Mouse (Mus musculus): ENCODE measurements around the gene Trim47.

DNA sequence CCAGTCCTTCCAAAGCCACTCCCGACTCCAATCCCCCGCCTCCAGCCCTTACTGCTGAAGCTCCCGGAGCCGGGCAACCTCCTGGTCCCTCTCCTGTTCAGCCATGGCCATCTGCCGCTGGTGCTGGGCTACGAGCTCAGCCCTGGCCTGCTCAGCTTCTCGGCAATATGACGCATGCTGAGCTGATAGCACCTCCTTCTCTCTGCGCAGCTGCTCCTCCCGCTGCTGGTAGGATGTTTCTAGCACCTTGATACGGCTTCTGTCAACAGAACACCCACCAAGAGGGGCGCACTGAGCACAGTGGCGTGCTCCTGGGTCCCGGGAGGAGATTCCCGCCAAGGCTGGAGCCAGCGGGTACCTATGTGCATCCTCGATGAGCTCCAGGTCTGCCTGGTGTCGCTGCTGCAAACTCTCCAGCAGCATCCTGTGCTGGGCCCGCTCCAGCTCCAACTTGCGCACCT is 21.8 kb upstream of the Trim47 start:
- TF ChIP-seq POLR2A (IDR thresholded peaks at IDR 0.05; ENCODE audit: borderline replicate concordance, extremely low read depth, insufficient read depth, insufficient read length, poor library complexity, severe bottlenecking) = no peak
- no peak for TF ChIP-seq CTCF (IDR thresholded peaks at IDR 0.05; ENCODE audit: borderline replicate concordance, extremely low read depth, insufficient read depth, insufficient read length)
